Mouse (Mus musculus): ENCODE data around the gene Gas6. TPM values are rescaled to one million over a fixed set of nuclear protein-coding genes. Genes with fewer than 3 reads are reported as not detected.

Gas6 gene
- polyA plus RNA-seq, 1 experiment from 2014 or later: 20.8 TPM

DNA sequence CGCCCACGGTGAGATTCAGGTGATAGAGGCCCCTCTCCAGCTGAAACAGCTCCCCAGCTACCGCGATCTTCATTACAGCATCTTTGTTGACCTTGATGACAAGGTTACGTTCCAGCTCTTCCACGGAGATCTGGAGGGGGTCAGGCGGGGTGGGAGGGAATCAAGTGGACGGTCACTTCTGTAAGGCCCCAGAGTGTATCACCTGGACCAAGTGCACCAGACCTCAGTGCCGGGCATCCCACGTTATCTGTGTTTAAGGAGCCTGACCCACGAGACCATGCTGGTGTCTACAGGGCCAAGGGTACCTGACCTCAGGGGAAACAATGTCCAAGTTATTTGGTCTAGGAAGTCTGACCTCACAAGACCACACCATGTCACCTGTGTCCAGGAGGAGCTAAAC, 22.8 kb downstream of the Gas6 start:
- WGBS: 84% methylated on average over 11 of the region's 11 CpGs
- no peak overlapping the region for H3K4me3 ChIP-seq
- no peak for ATAC-seq (ENCODE audit: low FRiP score)

DNA sequence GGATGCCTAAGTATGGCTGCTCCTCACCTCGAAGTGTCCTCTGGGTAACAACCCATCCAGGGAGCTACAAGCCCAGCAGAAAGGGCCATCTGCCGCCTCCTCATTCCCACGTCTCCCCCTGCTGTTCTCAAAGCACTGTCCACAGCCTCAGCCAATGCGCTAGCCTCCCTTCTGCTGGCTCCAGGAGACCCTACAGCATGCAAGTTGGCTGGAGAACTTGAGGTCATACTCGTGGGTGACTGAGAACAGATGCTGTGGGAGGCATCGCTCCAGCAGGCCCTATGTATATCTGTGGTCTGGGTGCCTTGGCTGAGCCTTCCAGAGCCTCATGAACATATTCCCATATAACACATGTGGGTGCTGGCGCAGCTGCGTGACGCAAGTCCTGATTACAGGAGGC, 25.6 kb downstream of the Gas6 start:
- Histone ChIP-seq H3K27me3 (no peaks in the 10 kb centered on the region), H3K4me3 (no peak overlapping the region), H3K36me3 (no peaks in the 10 kb centered on the region), H3K9ac (no peak overlapping the region), H3K4me2 (replicated peaks) (no peak overlapping the region), H3K4me1 (no peaks in the 10 kb centered on the region), H3K27ac (no peak overlapping the region), H3K9me3 (replicated peaks) (no peaks in the 10 kb centered on the region)
- no peak for ATAC-seq (ENCODE audit: low FRiP score)
- WGBS: 84% methylated on average over 9 of the region's 9 CpGs

More for the DNA sequence above, 22.8 kb downstream of the Gas6 start:
- Histone ChIP-seq H3K4me2 (replicated peaks) (no peak overlapping the region), H3K36me3 (no peaks in the 10 kb centered on the region), H3K27me3 (no peaks in the 10 kb centered on the region), H3K27ac (no peak overlapping the region), H3K4me1 (no peaks in the 10 kb centered on the region), H3K9ac (no peak overlapping the region), H3K9me3 (replicated peaks) (no peaks in the 10 kb centered on the region)

DNA sequence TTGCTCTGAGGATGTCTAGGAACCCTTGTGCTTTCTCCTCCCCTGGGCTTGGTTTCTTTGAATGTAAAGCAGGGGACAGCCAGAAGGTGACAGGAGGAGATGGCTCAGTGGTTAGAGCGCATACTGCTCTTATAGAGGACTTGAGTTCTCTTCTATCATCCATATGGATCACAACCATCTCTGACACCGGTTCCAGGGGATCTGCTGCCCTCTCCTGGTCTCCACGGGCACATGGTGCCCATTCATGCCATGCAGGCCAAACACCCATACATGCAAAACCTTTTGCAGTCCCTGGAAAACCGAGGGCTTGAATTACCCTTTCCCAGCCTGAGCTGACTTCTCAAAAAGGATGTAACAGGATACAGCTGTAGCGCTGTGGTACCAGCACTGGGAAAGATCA, 27.3 kb downstream of the Gas6 start:
- Histone ChIP-seq H3K36me3 (no peaks in the 10 kb centered on the region), H3K27me3 (no peaks in the 10 kb centered on the region), H3K27ac (no peak overlapping the region), H3K9me3 (replicated peaks) (no peaks in the 10 kb centered on the region), H3K4me1 (no peaks in the 10 kb centered on the region), H3K4me2 (replicated peaks) (no peak overlapping the region), H3K9ac (no peak overlapping the region), H3K4me3 (no peak overlapping the region)
- ATAC-seq (ENCODE audit: low FRiP score): no peak
- 60% methylated on average over 5 of the region's 5 CpGs for WGBS

- Histone ChIP-seq H3K36me3 (no peaks in the 10 kb centered on the region), H3K4me1 (no peaks in the 10 kb centered on the region), H3K9me3 (replicated peaks) (no peaks in the 10 kb centered on the region), H3K27ac (no peak overlapping the region), H3K9ac (no peak overlapping the region), H3K27me3 (no peaks in the 10 kb centered on the region), H3K4me3 (no peak overlapping the region), H3K4me2 (replicated peaks) (no peak overlapping the region)
- no peak for ATAC-seq (ENCODE audit: low FRiP score)
- WGBS: 60% methylated on average over 7 of the region's 7 CpGs
Measured at GRCm38 (mm10) chr8:13465324-13465723, 29.0 kb downstream of the Gas6 start.

DNA sequence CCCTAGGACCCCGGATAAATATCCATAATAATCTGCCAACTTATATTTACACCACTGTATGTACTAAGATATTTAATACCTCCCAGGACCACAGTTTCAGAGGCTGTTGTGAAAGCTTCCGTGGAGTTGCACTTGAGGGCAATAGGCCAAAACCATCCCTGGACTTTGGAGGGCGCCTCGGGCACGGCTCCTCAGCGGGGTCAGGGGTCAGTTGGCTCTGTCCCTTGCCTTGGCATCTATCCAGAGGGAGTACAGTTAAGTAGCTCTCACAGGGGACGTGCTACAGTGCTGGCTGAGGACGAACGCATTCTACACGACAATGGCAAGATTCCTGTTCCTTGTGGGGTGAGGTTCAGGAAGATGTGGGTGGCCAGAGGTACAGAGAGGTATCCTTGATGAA, 31.9 kb downstream of the Gas6 start:
- 87% methylated on average over 10 of the region's 10 CpGs for WGBS
- no peak for ATAC-seq (ENCODE audit: low FRiP score)
- no peaks in the 10 kb centered on the region for H3K27me3 ChIP-seq
- no peak overlapping the region for H3K4me2 ChIP-seq (replicated peaks)
- no peaks in the 10 kb centered on the region for H3K4me1 ChIP-seq
- no peak overlapping the region for H3K4me3 ChIP-seq
- H3K9ac ChIP-seq: no peak overlapping the region
- no peak overlapping the region for H3K27ac ChIP-seq
- H3K9me3 ChIP-seq (replicated peaks): no peaks in the 10 kb centered on the region
- H3K36me3 ChIP-seq: no peaks in the 10 kb centered on the region

- Histone ChIP-seq H3K9me3 (replicated peaks) (no peaks in the 10 kb centered on the region), H3K4me1 (no peaks in the 10 kb centered on the region), H3K27me3 (no peaks in the 10 kb centered on the region), H3K36me3 (no peaks in the 10 kb centered on the region), H3K4me2 (replicated peaks) (no peak overlapping the region), H3K4me3 (no peak overlapping the region), H3K27ac (no peak overlapping the region), H3K9ac (no peak overlapping the region)
- 41% methylated on average over 4 of the region's 4 CpGs for WGBS
- ATAC-seq (ENCODE audit: low FRiP score): no peak
Measured at GRCm38 (mm10) chr8:13461843-13462242, 32.4 kb downstream of the Gas6 start.

- no peaks in the 10 kb centered on the region for H3K4me1 ChIP-seq
- no peak overlapping the region for H3K4me2 ChIP-seq (replicated peaks)
- H3K36me3 ChIP-seq: no peaks in the 10 kb centered on the region
- H3K9ac ChIP-seq: no peak overlapping the region
- H3K9me3 ChIP-seq (replicated peaks): no peaks in the 10 kb centered on the region
- no peaks in the 10 kb centered on the region for H3K27me3 ChIP-seq
- H3K27ac ChIP-seq: no peak overlapping the region
- H3K4me3 ChIP-seq: no peak overlapping the region
- no peak for ATAC-seq (ENCODE audit: low FRiP score)
- 82% methylated on average over 17 of the region's 17 CpGs for WGBS
Measured at GRCm38 (mm10) chr8:13461085-13461765, 33.1 kb downstream of the Gas6 start.

GRCm38 (mm10) chr8:13459431-13459830, 34.9 kb downstream of the Gas6 start:
- Histone ChIP-seq H3K9ac (no peak overlapping the region), H3K4me1 (0 out of 2 replicates have a peak, but pooled peaks cover 4% of the 10 kb centered on the region), H3K9me3 (replicated peaks) (no peaks in the 10 kb centered on the region), H3K36me3 (no peaks in the 10 kb centered on the region), H3K27me3 (no peaks in the 10 kb centered on the region), H3K27ac (no peak overlapping the region), H3K4me2 (replicated peaks) (no peak overlapping the region), H3K4me3 (no peak overlapping the region)
- ATAC-seq (ENCODE audit: low FRiP score): no peak
- WGBS: 79% methylated on average over 4 of the region's 4 CpGs

DNA sequence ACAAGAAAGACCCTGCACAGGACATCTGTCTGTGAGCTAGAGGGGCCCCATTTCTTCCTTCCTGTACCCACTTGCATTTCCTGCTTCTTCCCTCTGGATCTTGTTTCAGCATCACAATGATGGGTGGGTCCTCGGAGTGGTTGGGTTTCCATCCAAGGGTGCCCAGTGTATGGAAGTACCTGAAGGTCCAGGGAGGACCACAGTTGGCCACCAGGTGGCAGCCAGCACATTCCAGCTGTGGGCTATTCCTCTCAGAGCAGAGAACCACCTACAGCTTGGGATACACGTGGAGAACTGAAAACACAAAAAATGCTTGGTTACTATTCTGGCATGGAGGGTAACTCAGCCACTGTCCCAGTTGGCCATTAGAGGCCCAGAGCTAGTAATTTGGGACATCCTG, 39.0 kb downstream of the Gas6 start:
- Histone ChIP-seq H3K9me3 (replicated peaks) (no peaks in the 10 kb centered on the region), H3K4me2 (replicated peaks) (no peak overlapping the region), H3K4me3 (no peak overlapping the region), H3K27ac (no peak overlapping the region), H3K36me3 (no peaks in the 10 kb centered on the region), H3K4me1 (peaks cover 12% of the 10 kb centered on the region; the same call in 1 of the 2 replicates), H3K9ac (no peak overlapping the region), H3K27me3 (no peaks in the 10 kb centered on the region)
- peak; percentile 62; the same call in 1 of the 2 replicates for ATAC-seq (ENCODE audit: low FRiP score)
- WGBS: 40% methylated on average over 2 of the region's 2 CpGs

GRCm38 (mm10) chr8:13454341-13455113, 39.8 kb downstream of the Gas6 start:
- peak; percentile 91 for ATAC-seq (ENCODE audit: low FRiP score)
- no peak overlapping the region for H3K9ac ChIP-seq
- peak overlapping the region; percentile 12; the same call in 1 of the 2 replicates for H3K27ac ChIP-seq
- no peak overlapping the region for H3K4me3 ChIP-seq
- H3K27me3 ChIP-seq: no peaks in the 10 kb centered on the region
- no peak overlapping the region for H3K4me2 ChIP-seq (replicated peaks)
- peaks cover 12% of the 10 kb centered on the region; the same call in 1 of the 2 replicates for H3K4me1 ChIP-seq
- H3K9me3 ChIP-seq (replicated peaks): no peaks in the 10 kb centered on the region
- 50% methylated on average over 8 of the region's 8 CpGs for WGBS
- H3K36me3 ChIP-seq: no peaks in the 10 kb centered on the region

DNA sequence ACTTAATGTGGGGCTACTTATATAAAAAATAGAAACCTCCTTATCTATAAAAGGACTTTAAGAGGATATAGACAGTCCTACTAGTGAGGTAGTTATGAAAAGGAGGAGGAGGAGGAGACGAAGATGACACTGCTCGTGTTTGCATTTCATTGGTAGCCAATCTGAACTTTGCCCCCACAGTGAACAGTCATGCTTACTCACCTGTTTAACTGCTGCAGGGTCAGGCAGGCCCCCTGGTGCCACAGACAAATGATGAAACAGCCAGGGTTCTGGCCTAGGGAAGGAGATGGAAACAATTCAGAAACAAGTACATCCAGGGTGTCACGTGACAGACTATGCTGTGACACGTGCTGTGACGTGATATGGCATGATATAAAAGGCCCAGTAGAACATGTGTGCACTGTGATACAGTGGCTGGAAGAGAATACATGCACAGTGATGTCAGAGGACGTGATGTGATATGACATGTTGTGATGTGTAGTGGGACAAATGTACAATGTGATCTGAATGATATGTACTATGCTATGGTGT, 42.5 kb downstream of the Gas6 start:
- Histone ChIP-seq H3K4me3 (no peak overlapping the region), H3K9me3 (replicated peaks) (no peaks in the 10 kb centered on the region), H3K27me3 (0 out of 2 replicates have a peak, but pooled peaks cover 2% of the 10 kb centered on the region), H3K27ac (no peak overlapping the region), H3K4me2 (replicated peaks) (no peak overlapping the region), H3K36me3 (no peaks in the 10 kb centered on the region), H3K4me1 (peaks cover 12% of the 10 kb centered on the region; the same call in 1 of the 2 replicates), H3K9ac (no peak overlapping the region)
- no peak for ATAC-seq (ENCODE audit: low FRiP score)
- WGBS: 80% methylated on average over 6 of the region's 6 CpGs

GRCm38 (mm10) chr8:13448145-13448544, 46.1 kb downstream of the Gas6 start:
- Histone ChIP-seq H3K4me2 (replicated peaks) (no peak overlapping the region), H3K27me3 (0 out of 2 replicates have a peak, but pooled peaks cover 2% of the 10 kb centered on the region), H3K27ac (no peak overlapping the region), H3K9me3 (replicated peaks) (no peaks in the 10 kb centered on the region), H3K9ac (no peak overlapping the region), H3K4me3 (no peak overlapping the region), H3K4me1 (no peaks in the 10 kb centered on the region), H3K36me3 (no peaks in the 10 kb centered on the region)
- no peak for ATAC-seq (ENCODE audit: low FRiP score)
- 55% methylated on average over 4 of the region's 4 CpGs for WGBS

Measured in hindbrain, embryonic 12.5 days (tissue).